Mouse (Mus musculus): ENCODE data around the gene Rasl2-9. TPM values are rescaled to one million over a fixed set of nuclear protein-coding genes. Genes with fewer than 3 reads are reported as not detected.
"Not testable (repeated sequence)": the region's sequence is repeated elsewhere in the genome, so short reads cannot be mapped to it uniquely, and the experiment has no call there.

The Rasl2-9 gene
- 0.14 and 0.37 TPM in 2 replicates for polyA plus RNA-seq (2012; rRNA removed)

- TF ChIP-seq POLR2A (IDR thresholded peaks at IDR 0.05; ENCODE audit: borderline replicate concordance, extremely low read depth, insufficient read depth, insufficient read length, poor library complexity, severe bottlenecking) (no peak), CTCF (IDR thresholded peaks at IDR 0.05; ENCODE audit: borderline replicate concordance, extremely low read depth, insufficient read depth, insufficient read length) (peak; percentile 65)
- DNase-seq (ENCODE audit: low read depth) = peak; percentile 68
Observed at GRCm38 (mm10) chr7:5125549-5126406, at the start of gene Rasl2-9. Gene Rasl2-9, minus strand, starts transcription at chr7:5125950.

GRCm38 (mm10) chr7:5149570-5149969 lies 23.8 kb upstream of the Rasl2-9 start, which contains the start of gene Vmn1r55:
Gene Vmn1r55, minus strand, starts transcription at chr7:5149670.
- not testable (repeated sequence) for DNase-seq (ENCODE audit: low read depth)

DNA sequence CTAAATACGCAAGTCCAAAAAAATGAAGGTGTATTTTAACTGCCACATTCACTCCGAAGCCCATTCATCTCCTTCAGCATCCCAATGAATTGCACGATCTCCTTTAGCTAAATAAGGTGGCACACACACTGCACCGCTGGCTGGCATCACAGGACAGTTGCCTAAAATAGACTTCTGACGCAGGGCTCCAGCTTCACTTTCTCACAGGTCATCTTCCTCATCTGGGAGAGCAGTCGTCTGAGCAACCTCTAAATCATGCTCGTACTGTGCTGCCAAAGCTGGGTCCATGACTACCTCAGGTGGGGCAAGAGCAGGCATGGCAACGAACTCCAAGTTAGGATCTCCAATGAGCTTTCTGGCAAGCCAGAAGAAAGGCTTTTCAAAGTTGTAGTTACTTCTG lies 672 bp downstream of the Rasl2-9 start:
- TF ChIP-seq CTCF (IDR thresholded peaks at IDR 0.05; ENCODE audit: borderline replicate concordance, extremely low read depth, insufficient read depth, insufficient read length) (no peak), POLR2A (IDR thresholded peaks at IDR 0.05; ENCODE audit: borderline replicate concordance, extremely low read depth, insufficient read depth, insufficient read length, poor library complexity, severe bottlenecking) (no peak)
- DNase-seq (ENCODE audit: low read depth) = no peak

DNA sequence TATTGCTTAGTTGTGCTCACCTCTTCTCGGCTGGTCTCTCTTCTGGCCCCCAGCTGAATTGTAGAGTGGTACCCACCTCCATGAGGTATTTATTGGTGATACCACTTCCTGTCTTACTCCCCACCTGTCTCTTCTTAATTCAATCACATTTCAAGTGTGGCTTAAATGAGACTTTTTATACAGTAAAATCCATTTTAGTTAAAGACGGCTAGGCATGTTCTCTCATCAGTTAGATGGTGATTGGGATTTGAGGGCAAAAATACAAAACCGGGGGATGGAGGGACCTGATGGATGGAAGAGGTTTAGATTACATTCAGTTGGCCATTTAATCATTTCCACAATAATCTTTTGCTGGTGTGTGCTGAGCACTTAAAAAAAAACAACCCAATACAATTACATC lies 8.9 kb downstream of the Rasl2-9 start, which contains the start of gene Rfpl4:
TSS of gene Rfpl4 (minus strand) at position 101 of the 400 bp plus-strand sequence.
- TF ChIP-seq CTCF (IDR thresholded peaks at IDR 0.05; ENCODE audit: borderline replicate concordance, extremely low read depth, insufficient read depth, insufficient read length) (no peak), POLR2A (IDR thresholded peaks at IDR 0.05; ENCODE audit: borderline replicate concordance, extremely low read depth, insufficient read depth, insufficient read length, poor library complexity, severe bottlenecking) (no peak)
- DNase-seq (ENCODE audit: low read depth) = no peak

GRCm38 (mm10) chr7:5112701-5113100 lies 13.0 kb downstream of the Rasl2-9 start:
- DNase-seq (ENCODE audit: low read depth) = no peak
- TF ChIP-seq CTCF (IDR thresholded peaks at IDR 0.05; ENCODE audit: borderline replicate concordance, extremely low read depth, insufficient read depth, insufficient read length) = no peak
- TF ChIP-seq POLR2A (IDR thresholded peaks at IDR 0.05; ENCODE audit: borderline replicate concordance, extremely low read depth, insufficient read depth, insufficient read length, poor library complexity, severe bottlenecking) = no peak

DNA sequence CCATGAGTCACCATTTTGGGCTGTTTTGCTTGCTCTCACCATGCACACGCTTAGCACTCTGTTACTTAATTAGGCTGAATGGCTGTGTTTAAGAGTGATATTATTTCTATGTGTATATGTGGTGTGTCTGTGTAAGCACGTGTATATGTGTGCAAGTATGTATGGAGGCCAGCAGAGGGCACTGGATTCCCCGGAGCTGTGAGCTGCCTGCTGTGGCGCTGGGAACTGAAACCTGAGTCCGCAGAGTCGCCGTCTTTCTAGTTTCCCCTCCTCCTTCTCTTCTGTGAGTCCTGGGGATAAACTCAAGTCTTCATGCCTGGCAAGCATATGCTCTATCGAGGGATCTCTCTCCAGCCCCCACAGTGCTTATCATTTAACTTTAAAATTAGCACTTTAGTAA lies 16.4 kb downstream of the Rasl2-9 start:
- no peak for DNase-seq (ENCODE audit: low read depth)
- TF ChIP-seq POLR2A (IDR thresholded peaks at IDR 0.05; ENCODE audit: borderline replicate concordance, extremely low read depth, insufficient read depth, insufficient read length, poor library complexity, severe bottlenecking) (no peak), CTCF (IDR thresholded peaks at IDR 0.05; ENCODE audit: borderline replicate concordance, extremely low read depth, insufficient read depth, insufficient read length) (no peak)

GRCm38 (mm10) chr7:5108272-5108671 lies 17.5 kb downstream of the Rasl2-9 start:
- no peak for DNase-seq (ENCODE audit: low read depth)
- TF ChIP-seq POLR2A (IDR thresholded peaks at IDR 0.05; ENCODE audit: borderline replicate concordance, extremely low read depth, insufficient read depth, insufficient read length, poor library complexity, severe bottlenecking) (no peak), CTCF (IDR thresholded peaks at IDR 0.05; ENCODE audit: borderline replicate concordance, extremely low read depth, insufficient read depth, insufficient read length) (no peak)

DNA sequence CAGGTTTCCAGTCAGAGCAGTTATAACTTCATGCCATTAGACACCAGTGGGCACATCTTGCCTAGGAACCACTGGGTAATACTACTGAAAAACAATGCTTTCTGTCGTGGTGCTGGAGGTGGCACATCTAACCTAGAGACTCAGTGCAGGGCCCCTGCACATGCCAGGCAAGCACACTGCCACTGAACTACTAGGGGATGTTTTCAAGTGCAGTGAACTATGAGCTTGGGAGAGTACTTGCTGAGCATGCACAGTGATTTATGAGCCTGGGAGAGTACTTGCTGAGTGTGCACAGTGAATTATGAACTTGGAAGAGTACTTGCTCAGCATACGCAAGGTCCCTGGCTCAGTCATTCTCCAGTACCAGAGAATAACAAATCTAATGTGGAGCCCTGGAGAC lies 23.2 kb downstream of the Rasl2-9 start:
- no peak for DNase-seq (ENCODE audit: low read depth)
- TF ChIP-seq POLR2A (IDR thresholded peaks at IDR 0.05; ENCODE audit: borderline replicate concordance, extremely low read depth, insufficient read depth, insufficient read length, poor library complexity, severe bottlenecking) (no peak), CTCF (IDR thresholded peaks at IDR 0.05; ENCODE audit: borderline replicate concordance, extremely low read depth, insufficient read depth, insufficient read length) (no peak)

DNA sequence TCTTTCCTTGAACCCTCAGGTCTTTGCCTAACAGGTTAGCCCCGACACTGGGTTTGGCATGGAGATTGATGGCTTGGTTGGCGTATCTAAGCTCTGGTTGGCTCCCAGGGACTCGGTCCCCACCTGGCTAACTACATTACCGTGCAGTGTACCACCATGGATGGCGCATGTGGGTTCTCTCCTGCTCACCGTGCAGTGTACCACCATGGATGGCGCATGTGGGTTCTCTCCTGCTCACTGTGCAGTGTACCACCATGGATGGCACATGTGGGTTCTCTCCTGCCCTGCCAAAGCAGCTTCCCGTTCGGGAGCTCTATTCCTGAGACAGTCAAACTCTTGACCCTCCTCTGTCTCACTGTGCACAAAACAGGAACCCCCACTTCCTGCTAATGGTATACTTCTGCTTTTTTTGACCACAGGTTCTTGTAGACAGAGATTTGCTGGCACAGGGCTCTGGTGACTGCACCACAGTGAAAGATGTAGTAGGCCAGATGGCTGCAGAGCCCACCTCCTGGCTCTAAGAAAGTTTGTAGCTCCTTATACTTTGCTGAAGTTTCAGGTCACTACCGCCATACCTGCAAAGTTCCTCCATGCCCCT lies 24.6 kb downstream of the Rasl2-9 start:
- DNase-seq (ENCODE audit: low read depth) = no peak
- no peak for TF ChIP-seq CTCF (IDR thresholded peaks at IDR 0.05; ENCODE audit: borderline replicate concordance, extremely low read depth, insufficient read depth, insufficient read length)
- no peak for TF ChIP-seq POLR2A (IDR thresholded peaks at IDR 0.05; ENCODE audit: borderline replicate concordance, extremely low read depth, insufficient read depth, insufficient read length, poor library complexity, severe bottlenecking)

GRCm38 (mm10) chr7:5099796-5100195 lies 26.0 kb downstream of the Rasl2-9 start:
- no peak for TF ChIP-seq CTCF (IDR thresholded peaks at IDR 0.05; ENCODE audit: borderline replicate concordance, extremely low read depth, insufficient read depth, insufficient read length)
- DNase-seq (ENCODE audit: low read depth) = no peak

DNA sequence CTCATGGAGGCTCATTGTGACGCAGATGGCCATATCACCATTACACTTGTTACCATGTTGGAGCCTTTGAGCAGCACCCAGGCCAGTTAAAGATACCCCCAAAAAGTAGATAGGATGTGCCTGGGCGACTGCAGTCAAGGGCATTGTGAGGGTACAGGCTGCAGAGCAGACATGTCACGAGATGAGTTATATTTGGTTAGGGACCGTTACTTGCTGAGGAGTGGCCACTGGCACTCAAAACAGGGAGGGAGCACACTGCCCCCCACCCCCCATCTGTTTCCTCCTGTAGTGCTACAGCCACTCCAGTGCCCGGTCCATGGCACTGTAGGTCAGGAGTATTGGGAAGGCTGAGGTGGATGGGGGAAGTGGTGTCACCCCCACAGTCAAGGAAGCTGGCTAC lies 27.0 kb downstream of the Rasl2-9 start:
- TF ChIP-seq CTCF (IDR thresholded peaks at IDR 0.05; ENCODE audit: borderline replicate concordance, extremely low read depth, insufficient read depth, insufficient read length) = no peak
- no peak for TF ChIP-seq POLR2A (IDR thresholded peaks at IDR 0.05; ENCODE audit: borderline replicate concordance, extremely low read depth, insufficient read depth, insufficient read length, poor library complexity, severe bottlenecking)
- DNase-seq (ENCODE audit: low read depth) = no peak

Measured in brain, embryonic 14.5 days (tissue).